Mouse (Mus musculus): ENCODE measurements around the gene AL607142.1. TPM values are rescaled to one million over a fixed set of nuclear protein-coding genes. Genes with fewer than 3 reads are reported as not detected.

Gene AL607142.1
- polyA plus RNA-seq, 1 experiment from 2014 or later: not detected

DNA sequence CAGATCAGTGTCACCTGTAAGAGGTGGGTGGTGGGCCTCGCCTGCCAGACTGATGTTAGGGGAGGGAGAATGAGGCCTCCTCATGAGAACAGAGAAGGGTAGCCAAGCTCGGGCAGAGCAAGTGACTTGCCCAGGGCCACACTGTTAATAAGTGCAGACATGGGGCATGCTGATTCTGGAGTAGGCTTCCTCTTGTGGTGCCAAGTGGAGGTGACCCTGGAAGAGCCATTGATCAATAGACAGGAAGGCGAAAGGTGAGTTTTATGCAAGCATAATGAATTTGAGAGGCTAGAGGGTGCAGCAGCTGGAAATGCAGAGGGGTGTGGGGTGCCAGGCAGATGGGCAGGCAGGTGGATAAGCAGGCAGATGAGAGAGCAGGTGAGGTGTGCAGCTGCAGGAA, 6.6 kb downstream of the AL607142.1 start:
- ATAC-seq (ENCODE audit: insufficient number of reproducible peaks, insufficient read depth, low FRiP score, low read depth): no peak
- 74% methylated on average over 3 of the region's 3 CpGs for WGBS
- H3K36me3 ChIP-seq (ENCODE audit: control insufficient read depth, insufficient read depth, low read length): no peaks in the 10 kb centered on the region
- 0 out of 2 replicates have a peak, but pooled peaks cover 5% of the 10 kb centered on the region for H3K4me1 ChIP-seq (ENCODE audit: control insufficient read depth, insufficient read depth, low read length)
- no peaks in the 10 kb centered on the region for H3K9me3 ChIP-seq (ENCODE audit: control insufficient read depth, low read depth, low read length)
- no peaks in the 10 kb centered on the region for H3K27me3 ChIP-seq (ENCODE audit: control insufficient read depth, insufficient read depth, low read length)
- no peak overlapping the region for H3K9ac ChIP-seq (replicated peaks; ENCODE audit: low read depth, low read length)
- no peak overlapping the region for H3K4me3 ChIP-seq (ENCODE audit: low read depth, low read length)
- no peak overlapping the region for H3K27ac ChIP-seq (ENCODE audit: low read length)
- H3K4me2 ChIP-seq (replicated peaks; ENCODE audit: low read depth, low read length): no peak overlapping the region

DNA sequence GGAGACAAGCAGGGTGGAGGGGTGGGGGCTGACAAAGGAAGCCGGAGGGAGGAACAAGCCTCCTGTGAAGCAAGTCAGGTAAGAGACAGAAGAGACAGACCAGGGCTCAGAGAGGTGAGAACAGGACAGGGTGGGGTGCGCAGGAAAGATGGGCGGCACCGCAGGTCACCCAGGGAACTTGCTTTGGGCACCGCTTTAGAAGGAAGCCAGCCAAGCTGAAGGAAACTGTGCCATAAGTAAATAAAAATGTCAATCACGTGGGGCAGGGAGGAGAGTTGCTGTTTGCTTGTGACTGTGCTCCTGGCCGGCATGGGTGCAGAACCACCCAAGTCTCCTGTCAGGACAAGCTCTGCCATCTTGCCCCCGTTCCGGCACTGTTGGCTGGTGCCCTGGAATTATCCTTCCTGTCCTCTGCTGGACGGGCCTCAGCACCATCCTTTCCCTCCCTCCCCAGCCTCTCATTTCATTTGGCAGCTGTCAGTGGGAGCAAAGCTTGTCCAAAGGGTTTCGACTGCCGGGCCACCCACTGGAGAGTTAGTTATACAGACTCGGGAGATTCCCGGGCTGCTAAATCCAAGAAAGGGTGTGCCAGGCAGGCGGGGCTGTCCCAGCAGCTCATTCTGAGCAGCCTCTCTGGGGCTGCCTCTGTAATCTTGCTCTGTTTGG, 7.2 kb downstream of the AL607142.1 start:
- H3K9me3 ChIP-seq (ENCODE audit: control insufficient read depth, low read depth, low read length): no peaks in the 10 kb centered on the region
- H3K27me3 ChIP-seq (ENCODE audit: control insufficient read depth, insufficient read depth, low read length): no peaks in the 10 kb centered on the region
- peak; percentile 50; the same call in 1 of the 2 replicates for ATAC-seq (ENCODE audit: insufficient number of reproducible peaks, insufficient read depth, low FRiP score, low read depth)
- H3K9ac ChIP-seq (replicated peaks; ENCODE audit: low read depth, low read length): no peak overlapping the region
- H3K36me3 ChIP-seq (ENCODE audit: control insufficient read depth, insufficient read depth, low read length): no peaks in the 10 kb centered on the region
- H3K4me3 ChIP-seq (ENCODE audit: low read depth, low read length): no peak overlapping the region
- 0 out of 2 replicates have a peak, but pooled peaks cover 5% of the 10 kb centered on the region for H3K4me1 ChIP-seq (ENCODE audit: control insufficient read depth, insufficient read depth, low read length)
- WGBS: 52% methylated on average over 15 of the region's 15 CpGs
- no peak overlapping the region for H3K4me2 ChIP-seq (replicated peaks; ENCODE audit: low read depth, low read length)
- H3K27ac ChIP-seq (ENCODE audit: low read length): no peak overlapping the region

DNA sequence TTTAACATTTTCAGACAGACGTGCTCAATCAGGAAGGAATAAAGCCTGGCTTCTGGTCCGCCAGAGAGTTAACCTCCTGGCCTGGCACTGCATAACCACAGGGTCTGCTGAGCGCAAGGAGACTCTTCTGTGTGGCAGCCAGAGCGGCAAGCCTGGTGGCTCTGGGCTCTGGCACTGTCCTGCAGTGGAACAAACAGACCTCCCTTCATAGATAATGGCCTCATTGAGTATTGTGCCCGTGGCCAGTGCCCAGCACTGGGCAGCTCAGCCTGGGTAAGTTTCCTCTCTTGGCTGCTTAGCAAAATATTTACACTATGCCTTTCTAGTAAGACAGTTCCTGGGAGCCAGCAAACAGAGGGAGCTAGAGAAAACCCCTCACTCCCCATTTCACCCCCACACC, 9.3 kb downstream of the AL607142.1 start:
- H3K27me3 ChIP-seq (ENCODE audit: control insufficient read depth, insufficient read depth, low read length): no peaks in the 10 kb centered on the region
- H3K9ac ChIP-seq (replicated peaks; ENCODE audit: low read depth, low read length): no peak overlapping the region
- no peak overlapping the region for H3K27ac ChIP-seq (ENCODE audit: low read length)
- no peak overlapping the region for H3K4me2 ChIP-seq (replicated peaks; ENCODE audit: low read depth, low read length)
- H3K4me3 ChIP-seq (ENCODE audit: low read depth, low read length): no peak overlapping the region
- no peak for ATAC-seq (ENCODE audit: insufficient number of reproducible peaks, insufficient read depth, low FRiP score, low read depth)
- no peaks in the 10 kb centered on the region for H3K9me3 ChIP-seq (ENCODE audit: control insufficient read depth, low read depth, low read length)
- 51% methylated on average over 5 of the region's 5 CpGs for WGBS
- H3K36me3 ChIP-seq (ENCODE audit: control insufficient read depth, insufficient read depth, low read length): no peaks in the 10 kb centered on the region
- H3K4me1 ChIP-seq (ENCODE audit: control insufficient read depth, insufficient read depth, low read length): 0 out of 2 replicates have a peak, but pooled peaks cover 5% of the 10 kb centered on the region

DNA sequence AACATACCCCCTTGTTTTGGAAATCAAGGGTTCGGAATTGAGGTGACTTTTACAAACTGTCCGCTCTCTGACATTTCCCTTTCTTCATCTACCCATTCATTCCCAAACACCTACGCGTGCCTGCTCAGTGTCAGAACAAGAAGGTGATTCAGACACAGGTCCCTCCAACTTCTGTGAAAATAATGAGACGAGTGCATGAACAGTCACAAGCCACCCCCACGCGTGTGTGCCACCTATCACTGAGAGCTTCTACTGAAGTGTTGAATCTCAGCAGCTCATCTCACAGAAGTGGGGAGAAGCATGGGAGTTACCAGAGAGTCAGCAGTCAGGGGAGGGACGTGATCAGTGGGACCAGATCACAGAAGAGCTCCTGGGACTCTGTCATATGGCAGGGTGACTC, 12.5 kb downstream of the AL607142.1 start:
- no peak overlapping the region for H3K27ac ChIP-seq (ENCODE audit: low read length)
- no peaks in the 10 kb centered on the region for H3K36me3 ChIP-seq (ENCODE audit: control insufficient read depth, insufficient read depth, low read length)
- no peak for ATAC-seq (ENCODE audit: insufficient number of reproducible peaks, insufficient read depth, low FRiP score, low read depth)
- no peak overlapping the region for H3K9ac ChIP-seq (replicated peaks; ENCODE audit: low read depth, low read length)
- H3K4me3 ChIP-seq (ENCODE audit: low read depth, low read length): no peak overlapping the region
- H3K4me1 ChIP-seq (ENCODE audit: control insufficient read depth, insufficient read depth, low read length): 0 out of 2 replicates have a peak, but pooled peaks cover 5% of the 10 kb centered on the region
- 87% methylated on average over 8 of the region's 8 CpGs for WGBS
- H3K27me3 ChIP-seq (ENCODE audit: control insufficient read depth, insufficient read depth, low read length): no peaks in the 10 kb centered on the region
- H3K4me2 ChIP-seq (replicated peaks; ENCODE audit: low read depth, low read length): no peak overlapping the region
- no peaks in the 10 kb centered on the region for H3K9me3 ChIP-seq (ENCODE audit: control insufficient read depth, low read depth, low read length)

DNA sequence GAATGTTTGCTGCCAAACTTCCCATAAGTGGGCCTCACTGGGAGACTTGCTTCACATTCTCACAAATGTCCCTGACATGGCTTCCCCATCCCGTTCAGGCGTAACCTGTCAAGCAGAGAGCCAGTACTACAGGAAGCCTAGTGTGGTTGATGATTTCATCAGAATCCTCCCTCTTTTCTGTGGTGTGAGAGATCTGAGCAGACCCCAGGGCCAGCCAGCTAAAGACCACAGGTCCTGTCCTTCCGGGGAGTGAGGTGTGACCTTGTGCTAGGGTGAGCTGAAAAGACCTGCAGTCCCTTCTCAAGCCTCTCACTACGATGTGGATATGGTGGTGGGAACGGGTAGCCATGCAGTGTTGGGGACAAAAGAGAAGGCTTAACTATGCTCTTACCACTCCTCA, 17.7 kb downstream of the AL607142.1 start:
- Histone ChIP-seq H3K4me3 (ENCODE audit: low read depth, low read length) (no peak overlapping the region), H3K9me3 (ENCODE audit: control insufficient read depth, low read depth, low read length) (no peaks in the 10 kb centered on the region), H3K36me3 (ENCODE audit: control insufficient read depth, insufficient read depth, low read length) (no peaks in the 10 kb centered on the region), H3K4me1 (ENCODE audit: control insufficient read depth, insufficient read depth, low read length) (no peaks in the 10 kb centered on the region), H3K27me3 (ENCODE audit: control insufficient read depth, insufficient read depth, low read length) (no peaks in the 10 kb centered on the region), H3K4me2 (replicated peaks; ENCODE audit: low read depth, low read length) (no peak overlapping the region), H3K27ac (ENCODE audit: low read length) (no peak overlapping the region), H3K9ac (replicated peaks; ENCODE audit: low read depth, low read length) (no peak overlapping the region)
- no peak for ATAC-seq (ENCODE audit: insufficient number of reproducible peaks, insufficient read depth, low FRiP score, low read depth)
- 90% methylated on average over 5 of the region's 5 CpGs for WGBS

DNA sequence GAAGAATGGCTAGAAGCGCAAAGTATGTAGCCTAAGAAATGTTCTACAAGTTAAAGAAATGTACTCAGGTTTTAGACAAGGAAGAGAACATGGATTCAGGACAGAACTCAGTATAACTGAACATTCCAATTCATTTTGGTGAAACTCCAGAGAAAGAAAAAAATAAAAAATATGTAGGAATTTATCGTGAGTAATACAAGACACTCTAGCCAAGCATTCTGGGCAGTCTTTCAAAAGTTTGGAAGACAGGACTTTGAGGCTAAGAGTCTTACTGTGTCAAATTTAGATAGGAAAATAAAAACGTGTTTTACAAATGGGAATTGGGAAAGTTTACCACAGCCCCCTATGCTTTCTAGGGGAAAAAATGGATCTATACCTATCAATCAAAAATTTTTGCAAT, 18.9 kb downstream of the AL607142.1 start:
- H3K27me3 ChIP-seq (ENCODE audit: control insufficient read depth, insufficient read depth, low read length): no peaks in the 10 kb centered on the region
- WGBS: 69% methylated on average over 3 of the region's 3 CpGs
- no peaks in the 10 kb centered on the region for H3K9me3 ChIP-seq (ENCODE audit: control insufficient read depth, low read depth, low read length)
- no peak overlapping the region for H3K9ac ChIP-seq (replicated peaks; ENCODE audit: low read depth, low read length)
- ATAC-seq (ENCODE audit: insufficient number of reproducible peaks, insufficient read depth, low FRiP score, low read depth): no peak
- H3K27ac ChIP-seq (ENCODE audit: low read length): no peak overlapping the region
- H3K36me3 ChIP-seq (ENCODE audit: control insufficient read depth, insufficient read depth, low read length): no peaks in the 10 kb centered on the region
- H3K4me2 ChIP-seq (replicated peaks; ENCODE audit: low read depth, low read length): no peak overlapping the region
- no peaks in the 10 kb centered on the region for H3K4me1 ChIP-seq (ENCODE audit: control insufficient read depth, insufficient read depth, low read length)
- no peak overlapping the region for H3K4me3 ChIP-seq (ENCODE audit: low read depth, low read length)

DNA sequence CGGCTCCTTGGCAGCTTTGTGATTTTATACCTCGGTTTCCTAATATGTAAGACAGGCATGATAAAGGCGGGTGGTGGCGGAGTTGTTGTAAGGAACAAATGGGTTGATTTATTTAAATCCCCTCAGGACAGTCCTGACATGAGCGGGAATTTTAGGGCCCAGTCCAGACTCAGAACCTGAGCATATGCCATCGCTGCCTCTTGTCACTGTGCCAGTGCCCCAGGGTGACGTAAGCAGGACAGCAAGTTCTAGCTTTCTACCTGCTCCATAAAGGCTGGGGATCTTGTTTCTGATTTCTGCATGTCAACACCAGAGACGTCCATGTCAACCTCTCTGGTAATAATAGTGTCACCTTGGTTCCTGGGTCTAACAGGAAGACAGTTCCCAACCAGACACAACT, 24.7 kb downstream of the AL607142.1 start:
- Histone ChIP-seq H3K4me3 (ENCODE audit: low read depth, low read length) (no peak overlapping the region), H3K9me3 (ENCODE audit: control insufficient read depth, low read depth, low read length) (no peaks in the 10 kb centered on the region), H3K27me3 (ENCODE audit: control insufficient read depth, insufficient read depth, low read length) (no peaks in the 10 kb centered on the region), H3K4me2 (replicated peaks; ENCODE audit: low read depth, low read length) (no peak overlapping the region), H3K36me3 (ENCODE audit: control insufficient read depth, insufficient read depth, low read length) (no peaks in the 10 kb centered on the region), H3K4me1 (ENCODE audit: control insufficient read depth, insufficient read depth, low read length) (no peaks in the 10 kb centered on the region), H3K9ac (replicated peaks; ENCODE audit: low read depth, low read length) (no peak overlapping the region), H3K27ac (ENCODE audit: low read length) (no peak overlapping the region)
- no peak for ATAC-seq (ENCODE audit: insufficient number of reproducible peaks, insufficient read depth, low FRiP score, low read depth)
- WGBS: 88% methylated on average over 8 of the region's 8 CpGs

DNA sequence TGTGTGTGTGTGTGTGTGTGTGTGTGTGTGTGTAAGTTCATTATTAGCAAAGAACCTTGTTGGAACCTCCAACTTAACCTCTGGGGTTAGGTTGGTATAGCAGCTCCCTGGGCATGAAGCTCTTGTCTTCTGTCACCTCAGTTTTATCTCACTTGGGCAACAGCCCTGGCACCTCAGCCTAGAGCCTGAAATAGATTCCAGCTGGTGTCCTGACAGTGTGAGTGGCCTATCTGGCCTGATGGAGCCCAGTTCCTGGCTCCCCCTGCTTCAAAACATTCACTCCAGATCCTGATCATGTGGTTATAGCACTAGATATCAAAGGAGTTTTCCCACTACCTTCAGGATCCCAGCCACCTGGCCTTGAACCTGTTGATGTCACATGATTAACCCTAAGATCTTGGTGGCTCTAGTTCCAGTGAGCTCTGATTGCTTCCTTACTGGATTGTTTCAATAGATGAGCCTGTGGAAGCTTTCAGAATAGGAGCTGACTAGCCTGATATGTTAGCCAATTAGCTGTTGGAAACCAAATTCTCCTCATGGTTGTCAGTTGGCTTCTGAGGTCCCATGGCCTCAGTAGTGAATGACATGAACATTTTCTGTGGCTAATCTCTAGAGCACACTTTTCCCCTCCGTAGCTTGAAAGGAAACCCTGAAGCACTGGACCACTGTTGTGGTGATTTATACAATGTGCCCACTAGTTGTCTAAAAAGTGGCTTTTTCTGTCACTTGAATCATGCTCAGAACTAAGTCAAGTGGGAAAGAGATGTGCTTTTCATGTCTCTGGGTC, 27.4 kb downstream of the AL607142.1 start:
- no peak overlapping the region for H3K4me3 ChIP-seq (ENCODE audit: low read depth, low read length)
- H3K4me1 ChIP-seq (ENCODE audit: control insufficient read depth, insufficient read depth, low read length): no peaks in the 10 kb centered on the region
- ATAC-seq (ENCODE audit: insufficient number of reproducible peaks, insufficient read depth, low FRiP score, low read depth): no peak
- no peak overlapping the region for H3K27ac ChIP-seq (ENCODE audit: low read length)
- no peaks in the 10 kb centered on the region for H3K36me3 ChIP-seq (ENCODE audit: control insufficient read depth, insufficient read depth, low read length)
- no peak overlapping the region for H3K9ac ChIP-seq (replicated peaks; ENCODE audit: low read depth, low read length)
- H3K9me3 ChIP-seq (ENCODE audit: control insufficient read depth, low read depth, low read length): no peaks in the 10 kb centered on the region
- WGBS: 85% methylated on average over 1 of the region's 1 CpGs
- H3K4me2 ChIP-seq (replicated peaks; ENCODE audit: low read depth, low read length): no peak overlapping the region
- no peaks in the 10 kb centered on the region for H3K27me3 ChIP-seq (ENCODE audit: control insufficient read depth, insufficient read depth, low read length)
